Mouse (Mus musculus) left cerebral cortex, postnatal 14 days (tissue): ENCODE results near the gene Pakap. TPM values are rescaled to one million over a fixed set of nuclear protein-coding genes. Genes with fewer than 3 reads are reported as not detected.

Experiments
- DNase-seq, 2 experiments: peaks; one replicate each; pipeline ENCODE4 v3.0.0; 2021 to 2022; ENCODE audit warnings: low spot score in 2 of 2, mixed read lengths in 1 of 2
- intact Hi-C: fragments of 180-260 bp; cut with DNase I; formaldehyde crosslinking; loops from one replicate; pipeline ENCODE4 v1.15.1; 2025
- total RNA-seq, 2 experiments: library from RNA; stranded (reverse); gene quantifications; 2 replicates each; pipeline ENCODE4 v1.2.3; 2021

The Pakap gene
- total RNA-seq, 2 experiments from 2014 or later = 20.4 to 21.3 TPM

DNA sequence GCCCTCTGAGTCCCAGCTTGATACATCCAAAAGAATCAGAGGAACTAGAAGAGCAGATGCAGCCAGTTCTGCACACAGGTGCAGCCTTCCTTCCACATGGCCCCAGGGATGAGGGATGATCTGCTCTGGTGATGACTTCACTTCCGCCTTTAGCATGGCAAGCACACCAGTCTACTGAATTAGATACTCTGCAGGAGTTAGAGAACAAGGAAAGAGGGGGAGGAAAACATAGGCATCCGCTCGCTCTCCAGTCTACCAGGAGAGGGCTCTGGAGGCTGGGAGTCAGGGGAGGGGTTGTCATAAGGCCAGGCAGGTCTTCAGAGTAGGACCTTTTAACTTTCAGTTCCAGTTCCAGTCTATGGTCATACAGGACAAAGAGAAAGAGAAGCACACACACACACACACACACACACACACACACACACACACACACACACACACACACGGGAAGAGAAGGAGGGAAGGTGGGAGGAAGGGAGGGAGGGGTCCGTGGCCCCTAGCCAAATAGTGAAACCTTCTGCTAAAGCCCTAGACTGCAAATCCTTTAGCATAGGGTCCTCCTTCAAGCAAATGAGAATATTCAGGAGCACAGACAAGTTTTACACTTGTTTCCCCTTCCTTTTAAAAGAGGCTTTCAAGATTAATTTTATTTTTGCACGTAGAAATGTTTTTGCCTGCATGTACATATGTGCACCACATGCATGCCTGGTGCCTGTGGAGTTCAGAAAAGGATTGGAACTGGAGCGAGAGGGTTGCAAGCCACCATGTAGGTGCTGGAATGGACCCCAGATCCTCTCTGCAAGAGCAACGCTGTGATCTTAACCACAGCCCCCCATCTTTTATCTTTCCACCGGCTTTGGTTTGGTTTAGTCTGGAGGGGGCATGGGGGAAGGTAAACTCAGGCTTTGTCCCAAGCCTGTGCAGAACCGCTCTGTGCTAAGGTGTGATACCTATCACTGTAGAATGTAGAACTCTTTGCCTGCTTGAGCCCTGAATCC lies 346.5 kb downstream of the Pakap start:
- intact Hi-C loops = no loop called here
- peak in 1 of 2 experiments; percentile 14 for DNase-seq

DNA sequence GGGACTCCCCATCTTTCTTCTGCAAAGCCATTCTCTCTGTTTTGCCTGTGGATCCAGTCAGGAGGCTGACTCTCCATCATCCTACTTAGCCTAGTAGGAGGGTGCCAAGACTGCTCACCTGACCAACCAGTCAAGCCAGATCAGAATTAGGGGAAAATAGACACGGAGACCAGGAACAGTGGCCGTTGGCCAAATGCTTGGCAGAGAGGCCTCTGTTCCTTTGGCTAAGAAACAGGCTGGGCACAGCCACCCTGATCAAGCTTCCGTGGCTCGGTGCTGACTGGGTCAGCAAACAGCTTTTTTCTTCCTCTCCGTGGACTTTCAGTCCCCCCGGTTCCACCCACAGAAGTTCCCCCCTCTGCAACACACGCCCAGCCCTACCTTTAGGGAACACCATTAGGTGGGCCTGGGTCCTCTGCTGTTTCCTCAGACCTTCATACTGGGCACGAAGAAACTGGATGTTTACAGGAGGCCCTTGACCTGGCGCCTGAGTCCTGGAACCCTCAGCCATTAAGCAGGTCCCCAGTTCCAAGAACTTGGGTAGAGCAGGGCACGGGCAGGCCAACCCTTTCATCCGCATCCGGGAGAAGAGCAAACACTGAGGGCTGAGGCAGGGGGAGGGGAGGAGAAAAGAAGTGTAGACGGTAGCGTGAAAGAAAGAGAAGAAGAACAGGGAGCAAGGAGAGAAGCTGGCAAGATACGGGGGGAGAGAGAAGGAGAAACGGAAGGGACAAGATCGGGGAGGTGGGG lies 347.4 kb downstream of the Pakap start:
- peak; percentile 19 to 36 for DNase-seq
- intact Hi-C loops = no loop called here

DNA sequence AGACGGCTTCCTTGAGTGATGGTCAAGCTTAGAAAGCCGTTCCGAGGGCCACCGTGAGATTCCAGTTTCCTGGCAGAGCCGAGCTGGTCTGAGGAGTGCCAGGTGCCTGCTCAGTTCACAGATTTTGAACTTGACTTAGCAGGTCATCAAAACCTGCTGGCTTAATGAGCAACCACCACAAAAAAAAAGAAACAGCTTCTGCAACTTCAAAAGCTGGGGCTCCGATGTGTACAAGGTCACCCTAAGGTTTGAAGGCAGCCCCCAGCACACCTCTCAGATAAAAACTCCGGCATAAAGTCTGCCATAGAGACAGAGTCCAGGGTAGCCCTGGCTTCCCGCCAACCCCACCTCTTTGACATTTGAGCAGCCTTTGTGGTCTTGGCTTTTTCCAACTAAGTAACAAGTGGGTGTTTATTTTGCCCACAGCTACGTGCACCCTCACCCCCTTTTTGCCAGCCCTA lies 348.3 kb downstream of the Pakap start, which contains the start of gene D630039A03Rik:
Gene D630039A03Rik (minus strand): TSS at position 97 of the 461 bp plus-strand sequence.
- intact Hi-C loops = no loop called here
- DNase-seq = no peak

DNA sequence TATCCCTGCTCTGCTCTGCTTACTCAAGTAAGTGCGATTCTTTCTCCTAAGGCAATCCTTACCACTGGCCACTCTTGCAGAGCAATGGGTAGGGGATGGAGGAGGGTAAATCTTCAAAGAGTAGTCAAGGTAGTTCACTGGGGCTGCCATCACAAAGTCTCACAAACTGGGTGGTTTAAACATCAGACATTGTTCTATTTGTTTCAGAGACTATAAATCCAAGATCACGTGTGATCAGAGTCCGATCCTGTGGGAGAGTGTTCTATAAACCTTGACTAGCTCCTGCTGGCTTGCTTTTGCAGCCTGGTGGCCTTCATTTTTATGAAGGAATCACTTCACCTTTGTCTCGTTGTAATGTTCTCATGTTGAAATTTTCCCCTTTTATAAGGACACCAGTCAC lies 348.7 kb downstream of the Pakap start:
- intact Hi-C loops = no loop called here
- DNase-seq = no peak

DNA sequence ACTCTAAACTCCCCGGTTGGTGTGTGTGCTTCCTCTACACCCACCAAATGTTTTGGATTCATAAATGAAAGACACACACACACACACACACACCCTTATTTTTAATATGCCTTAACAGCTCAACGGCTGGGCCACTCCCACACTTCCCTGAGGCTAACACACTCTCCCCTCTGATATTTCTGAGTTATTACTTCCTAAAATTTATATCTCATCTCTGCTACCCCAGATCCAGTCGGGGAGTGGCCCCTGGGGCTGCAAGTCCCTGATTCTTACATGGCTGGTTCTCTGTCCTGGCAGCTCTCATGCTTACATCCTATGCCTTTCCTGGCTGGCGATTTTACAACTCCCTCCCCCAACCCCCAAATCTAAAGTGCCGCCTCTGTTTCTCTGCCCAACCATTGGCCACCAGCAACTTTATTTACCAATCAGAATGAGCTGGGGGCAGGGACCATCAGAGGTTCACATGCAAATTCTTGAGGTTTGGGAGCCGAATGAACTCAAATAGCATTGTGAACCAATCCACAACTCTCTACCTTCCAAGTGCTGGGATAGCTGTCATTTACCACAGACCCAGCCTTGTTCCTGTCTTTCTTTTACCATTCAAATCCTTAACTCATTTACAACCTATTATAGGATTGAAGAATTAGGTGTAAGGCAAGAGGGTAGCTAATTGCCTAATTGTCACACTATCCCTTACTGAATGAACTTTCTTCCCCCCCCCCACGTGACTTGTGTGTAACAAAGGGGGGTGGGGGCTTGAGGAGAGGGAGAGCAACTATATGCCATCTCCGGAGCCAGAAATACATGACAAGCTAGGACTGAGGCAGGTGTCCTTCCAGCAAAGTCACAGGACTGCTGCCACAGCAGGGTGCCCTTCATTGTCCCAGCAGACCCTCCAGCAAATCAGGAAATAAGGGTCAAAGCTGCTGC lies 351.8 kb downstream of the Pakap start:
- no peak for DNase-seq
- intact Hi-C loops = no loop called here

DNA sequence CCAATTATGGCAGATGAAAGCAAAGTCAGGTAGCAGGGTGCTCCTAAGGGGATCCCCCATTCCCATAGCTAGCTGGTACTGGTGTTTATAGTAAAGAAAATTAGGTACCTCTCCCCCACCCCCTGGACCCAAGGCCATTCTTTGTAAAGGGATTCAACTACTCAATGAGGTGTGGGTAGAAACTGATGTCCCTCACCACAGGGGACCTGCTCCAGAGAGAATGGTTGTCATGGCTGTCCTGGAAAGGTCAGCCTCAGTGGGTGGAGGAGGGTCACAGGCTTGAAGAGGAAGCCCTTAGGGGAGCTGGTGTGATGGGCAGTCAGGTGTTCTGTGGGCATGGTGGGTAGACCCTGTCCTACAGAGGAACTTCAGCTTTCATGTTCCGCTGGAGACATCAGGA lies 352.5 kb downstream of the Pakap start:
- intact Hi-C loops = no loop called here

DNA sequence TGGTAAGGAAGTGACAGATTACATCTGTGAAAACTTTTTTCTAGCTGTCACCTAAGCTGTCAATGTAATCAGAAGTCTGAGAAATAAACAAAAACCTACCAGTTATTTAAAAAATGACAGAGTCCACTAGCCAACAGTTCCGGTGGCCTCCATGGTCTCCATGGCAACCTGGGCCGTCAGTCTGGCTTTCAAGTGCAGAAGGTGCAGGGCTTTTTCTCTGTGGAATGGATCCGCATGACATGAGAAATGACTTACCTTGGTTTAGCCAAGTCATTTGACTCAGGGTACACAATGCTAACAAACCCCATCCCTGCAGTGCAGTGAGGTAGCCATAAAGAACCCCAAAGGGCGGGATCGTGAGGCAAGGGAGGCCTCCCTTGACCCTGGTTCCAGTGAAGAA lies 354.2 kb downstream of the Pakap start:
- no peak for DNase-seq
- intact Hi-C loops = no loop called here

More for the DNA sequence above, 352.5 kb downstream of the Pakap start:
- no peak for DNase-seq

DNA sequence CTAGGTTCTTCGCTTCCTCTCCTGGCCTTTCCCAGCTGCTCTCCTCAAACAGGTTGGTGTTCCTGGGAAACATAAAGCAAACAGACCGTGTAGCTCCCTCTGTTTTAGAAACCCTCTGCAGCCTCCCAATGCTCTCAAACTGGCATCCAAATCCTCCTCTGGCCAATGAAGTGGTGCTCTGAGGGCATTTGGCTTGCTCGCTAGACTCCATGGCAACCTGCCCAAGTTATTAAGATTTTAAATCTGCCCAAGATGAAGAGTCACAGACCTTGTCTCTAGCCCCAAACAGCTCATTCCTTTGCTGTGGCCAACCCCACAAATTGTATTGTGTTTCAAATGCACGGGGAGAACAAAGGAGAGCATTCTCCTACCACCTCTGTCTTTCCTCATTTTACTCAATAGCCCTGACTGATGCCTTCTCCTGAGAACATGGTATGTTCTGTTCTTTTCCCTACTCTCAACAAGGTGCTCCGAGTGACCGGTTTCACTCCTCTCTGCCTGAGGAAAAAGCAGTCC lies 356.6 kb downstream of the Pakap start:
- intact Hi-C loops = no loop called here
- DNase-seq = no peak

DNA sequence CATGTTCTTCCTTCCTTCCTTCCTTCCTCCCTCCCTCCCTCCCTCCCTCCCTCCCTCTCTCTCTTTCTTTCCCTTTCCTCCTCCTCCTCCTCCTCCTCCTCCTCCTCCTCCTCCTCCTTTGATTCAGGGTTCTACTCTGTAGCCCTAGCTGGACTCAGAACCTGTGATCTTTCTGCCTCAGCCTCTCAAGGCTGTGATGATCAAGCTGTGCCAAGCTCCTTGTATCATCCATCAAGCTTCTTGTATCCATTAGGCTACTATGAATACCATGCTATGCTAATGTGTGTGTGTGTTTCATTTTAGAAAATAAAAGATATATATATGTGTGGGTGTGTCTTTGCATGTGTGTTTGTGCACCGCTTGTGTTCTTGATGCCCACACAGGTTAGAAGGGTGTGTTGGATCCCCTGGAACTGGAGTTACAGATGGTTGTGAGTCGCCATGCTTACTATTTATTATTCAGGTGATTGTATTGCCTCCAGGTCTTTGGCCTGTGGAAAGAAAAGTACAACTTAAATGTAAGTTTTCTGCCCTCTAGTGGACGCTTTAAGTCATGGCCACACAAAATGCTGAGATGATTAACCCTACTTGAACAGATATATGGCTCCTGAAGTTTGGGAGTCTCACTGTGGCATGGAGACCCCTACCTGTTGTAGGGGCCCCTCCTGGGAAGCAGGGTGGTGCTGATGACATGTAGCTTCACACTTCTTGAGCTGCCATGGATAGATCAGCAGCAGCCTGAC lies 359.7 kb downstream of the Pakap start:
- intact Hi-C loops = no loop called here

DNA sequence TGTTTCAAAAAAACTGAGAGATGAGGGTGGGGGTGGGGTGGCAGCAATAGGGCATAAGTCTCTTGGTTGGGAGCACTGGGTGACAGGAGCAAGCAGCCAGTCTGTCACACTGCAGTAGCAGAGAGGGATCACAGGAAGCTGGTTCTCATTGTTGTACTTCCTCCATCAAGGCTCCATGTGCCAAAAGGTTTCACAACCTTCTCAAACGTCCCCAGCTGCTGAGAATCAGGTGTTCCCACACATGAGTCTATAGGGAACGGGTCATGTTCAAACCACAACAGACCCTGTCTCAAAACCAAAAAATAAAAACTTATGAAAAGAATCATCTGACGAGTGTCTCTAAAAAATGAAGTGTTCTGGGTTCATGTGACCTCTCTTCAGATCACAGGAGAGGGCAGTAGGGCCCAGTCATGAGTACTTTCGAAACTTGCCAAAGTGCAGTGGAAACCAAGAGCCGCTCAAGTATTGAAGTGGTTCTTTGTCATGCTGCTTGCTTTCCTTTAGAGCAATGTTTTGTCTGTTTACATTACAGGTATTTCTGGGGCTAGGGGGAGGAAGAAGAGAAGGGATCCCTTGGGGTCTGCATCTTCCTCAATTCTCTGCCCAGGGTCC lies 362.7 kb downstream of the Pakap start:
- intact Hi-C loops = no loop called here
- no peak for DNase-seq

More for the DNA sequence above, 359.7 kb downstream of the Pakap start:
- peak; percentile 19 to 29 for DNase-seq

DNA sequence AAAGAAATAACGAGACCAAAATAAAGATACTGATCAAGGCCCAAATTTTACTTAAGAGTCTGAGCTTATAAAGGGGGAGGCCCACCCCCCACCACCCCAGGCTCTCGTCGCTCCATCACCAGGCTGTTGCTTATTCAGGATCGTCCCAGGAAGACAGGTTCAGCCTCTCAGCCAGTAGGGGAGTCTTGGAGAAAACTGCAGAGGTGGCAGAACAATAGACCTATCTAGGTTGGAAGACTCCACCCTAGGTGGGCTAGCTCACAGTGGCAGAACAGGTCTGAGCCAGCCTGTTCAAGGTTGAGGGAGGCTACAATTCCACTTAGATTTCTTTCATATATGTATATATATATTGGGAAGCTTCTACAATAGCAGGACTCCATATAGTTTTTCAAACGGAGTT lies 366.2 kb downstream of the Pakap start:
- intact Hi-C loops = no loop called here
- DNase-seq = no peak

DNA sequence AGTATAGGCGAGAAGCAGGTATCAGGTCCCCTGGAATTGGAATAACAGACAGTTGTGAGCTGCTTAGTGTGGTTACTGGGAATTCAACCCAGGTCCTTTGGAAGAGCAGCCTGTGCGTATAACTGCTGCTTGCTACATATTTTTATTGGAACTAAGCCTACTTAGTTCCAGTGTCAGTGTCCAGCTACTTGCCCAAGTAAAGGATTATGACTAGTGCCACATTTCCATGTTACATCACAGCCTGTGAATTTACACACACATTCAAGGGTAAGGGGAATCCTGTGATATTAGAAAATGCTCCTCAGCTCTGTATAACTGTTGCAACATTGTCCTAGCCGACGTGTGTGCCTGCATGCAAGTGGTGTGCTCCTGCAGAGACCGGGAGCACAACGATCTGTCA lies 369.3 kb downstream of the Pakap start:
- intact Hi-C loops = no loop called here
- no peak for DNase-seq

DNA sequence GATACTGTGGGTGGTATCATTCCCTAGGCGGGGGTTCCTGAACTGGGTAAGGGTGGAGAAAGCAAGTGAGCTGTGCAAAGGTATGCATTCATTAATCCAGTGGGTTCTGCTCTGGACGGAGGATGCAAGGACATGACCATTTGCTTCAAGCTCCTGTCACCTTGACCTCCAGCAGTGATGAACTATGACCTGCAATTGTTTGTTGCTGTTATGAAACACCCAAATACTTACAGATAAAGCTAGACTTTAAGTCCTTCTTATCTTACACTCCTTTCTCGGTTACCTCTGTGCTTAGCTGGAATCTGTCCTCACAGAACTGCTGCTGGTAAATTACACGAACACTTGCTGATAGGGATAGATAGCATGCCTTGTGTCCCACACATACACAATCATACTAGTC lies 372.7 kb downstream of the Pakap start:
- intact Hi-C loops = no loop called here

DNA sequence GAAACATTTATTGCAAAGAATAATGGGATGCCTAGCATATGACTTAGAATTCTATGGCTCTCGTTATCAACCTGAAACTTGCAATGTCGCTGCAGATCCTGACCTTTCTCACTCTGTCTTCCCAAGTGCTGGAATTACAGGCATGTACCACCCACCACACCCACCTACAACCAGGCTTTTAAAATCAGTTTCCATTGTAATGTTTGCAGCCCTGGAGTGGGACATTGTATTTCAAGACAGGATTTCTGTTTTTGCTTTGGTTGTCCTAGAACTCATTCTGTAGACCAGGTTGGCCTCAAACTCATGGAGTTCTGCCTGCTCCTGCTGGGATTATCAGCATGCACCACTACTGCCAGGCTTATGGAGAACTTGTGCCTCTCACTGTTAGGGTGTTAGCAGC lies 374.9 kb downstream of the Pakap start:
- intact Hi-C loops = no loop called here
- no peak for DNase-seq

More for the DNA sequence above, 372.7 kb downstream of the Pakap start:
- no peak for DNase-seq
